Mouse (Mus musculus) kidney, postnatal 36 days (tissue): ENCODE measurements around the gene Cacnb4.

Source experiments
- DNase-seq, 2 experiments: peaks; one replicate each; pipeline ENCODE4 v3.0.0; 2021 to 2022; ENCODE audit warnings: mixed read lengths in 2 of 2

Gene Cacnb4

DNA sequence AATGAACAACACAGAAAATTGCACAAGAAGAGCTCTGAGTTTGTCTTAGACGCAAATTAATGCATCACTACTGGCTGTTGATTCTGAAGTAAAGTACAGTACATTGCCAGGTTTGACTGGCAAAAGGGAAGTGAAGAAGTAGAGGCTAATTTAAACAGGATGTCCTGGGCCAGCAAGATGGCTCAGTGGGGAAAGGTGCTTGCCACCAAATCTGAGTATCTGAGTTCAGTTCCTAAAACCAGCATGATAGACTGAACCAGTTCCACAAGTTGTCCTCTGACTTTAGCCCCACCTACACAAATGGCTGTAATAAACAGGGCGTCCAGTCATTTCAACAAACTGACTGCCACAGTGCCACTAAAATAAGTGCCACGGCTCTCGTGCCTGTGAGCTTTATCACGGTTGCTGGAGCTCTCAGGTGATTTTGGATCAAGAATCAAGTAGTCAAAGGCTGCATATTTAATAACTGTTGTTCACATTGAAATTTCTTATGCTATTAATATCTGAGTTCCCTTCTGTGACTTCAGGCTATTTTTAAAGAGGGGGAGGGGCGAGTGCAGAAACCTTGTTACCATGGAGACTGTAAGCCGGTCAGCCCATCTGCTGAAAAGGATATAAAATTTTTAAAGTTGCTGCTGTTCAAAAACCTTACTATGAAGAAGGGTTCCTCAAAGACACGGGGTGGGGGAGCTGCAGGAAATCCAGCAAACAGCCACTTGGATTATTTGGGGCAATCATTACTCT, 29.2 kb downstream of the Cacnb4 start:
- no peak for DNase-seq

DNA sequence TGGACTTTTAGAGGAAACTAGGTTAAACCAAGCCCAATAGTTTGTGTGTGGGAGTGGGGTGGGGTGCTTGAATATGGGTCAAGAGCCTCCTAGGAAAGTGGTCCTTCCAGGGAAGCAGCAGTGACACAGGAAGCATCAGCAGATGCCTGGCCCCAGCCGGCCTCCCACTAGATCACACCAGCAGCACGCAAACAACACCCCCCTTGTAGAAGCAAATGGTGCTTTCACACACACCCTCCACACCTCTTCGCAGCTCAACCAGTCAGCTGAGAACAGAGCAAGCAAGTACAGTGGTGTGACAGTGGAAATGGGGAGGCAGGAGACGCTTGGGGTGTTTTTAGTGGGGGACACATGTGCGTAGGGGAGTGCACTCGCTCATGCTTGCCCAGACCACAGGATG, 33.0 kb downstream of the Cacnb4 start:
- DNase-seq: no peak

DNA sequence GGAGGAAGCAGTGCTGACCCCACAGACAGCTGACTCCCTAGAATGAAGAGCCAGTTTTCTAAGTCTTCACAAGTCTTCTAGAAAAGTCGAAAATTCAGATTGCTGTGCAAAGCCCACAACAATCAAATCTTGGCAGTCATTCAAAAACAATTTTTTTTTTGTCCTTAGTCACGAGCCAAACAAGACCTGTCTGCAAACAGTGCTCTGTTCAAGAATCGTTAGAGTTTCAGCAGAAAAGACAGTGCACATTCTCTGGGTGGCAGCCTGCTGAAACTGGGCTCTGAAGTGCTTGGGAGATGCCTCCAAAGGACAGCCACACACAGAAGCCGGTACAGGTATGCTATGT, 37.1 kb downstream of the Cacnb4 start:
- no peak for DNase-seq

DNA sequence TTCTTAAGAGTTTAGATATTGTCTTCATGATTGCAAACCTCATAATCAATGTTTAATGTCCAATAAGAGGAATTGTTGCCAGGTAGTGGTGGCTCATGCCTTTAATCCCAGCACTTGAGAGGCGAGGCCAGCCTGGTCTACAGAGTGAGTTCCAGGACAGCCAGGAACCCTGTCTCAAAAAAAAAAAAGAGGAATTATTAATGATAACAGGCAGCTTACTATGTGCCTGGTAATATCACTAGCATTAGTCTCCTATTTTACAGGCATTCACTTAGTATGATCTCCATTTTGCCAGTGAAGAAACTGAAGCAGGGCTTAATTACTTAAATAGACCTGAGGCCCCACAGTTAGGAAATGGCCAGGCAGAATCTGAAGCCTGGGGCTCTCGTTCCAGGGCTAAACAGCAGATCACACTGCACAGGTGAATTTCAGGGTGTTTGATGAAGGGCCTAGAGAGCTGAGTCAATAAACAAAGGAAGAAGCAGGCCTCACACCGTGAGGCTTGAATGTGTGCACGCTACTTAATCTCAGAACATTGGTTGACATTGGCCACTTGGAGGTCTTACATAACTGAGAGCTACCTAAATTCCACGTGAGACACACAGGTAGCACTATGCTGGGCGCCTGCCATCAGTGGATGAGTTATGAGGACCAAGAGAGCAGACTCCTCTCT, 37.6 kb downstream of the Cacnb4 start:
- DNase-seq: peak in 1 of 2 experiments; percentile 27

DNA sequence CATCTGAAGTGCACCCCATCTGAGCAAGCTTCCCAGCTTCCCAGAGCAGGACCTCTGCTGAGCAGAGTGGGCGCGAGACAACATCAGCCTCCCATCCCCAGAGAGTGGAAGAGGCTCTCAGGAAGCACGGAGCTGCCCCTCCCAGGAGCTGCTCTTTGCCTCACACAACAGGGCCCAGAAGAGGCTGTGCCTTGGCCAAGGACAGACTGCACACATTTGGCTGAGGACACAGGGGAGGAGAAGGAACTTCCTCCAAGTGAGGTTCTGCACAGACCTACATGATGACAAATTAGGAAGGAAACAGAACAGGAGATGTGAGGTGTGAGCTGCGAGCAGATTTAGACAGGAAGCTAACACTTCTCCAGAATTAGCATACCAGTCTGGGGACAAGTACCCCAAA, 38.4 kb downstream of the Cacnb4 start:
- DNase-seq: no peak

DNA sequence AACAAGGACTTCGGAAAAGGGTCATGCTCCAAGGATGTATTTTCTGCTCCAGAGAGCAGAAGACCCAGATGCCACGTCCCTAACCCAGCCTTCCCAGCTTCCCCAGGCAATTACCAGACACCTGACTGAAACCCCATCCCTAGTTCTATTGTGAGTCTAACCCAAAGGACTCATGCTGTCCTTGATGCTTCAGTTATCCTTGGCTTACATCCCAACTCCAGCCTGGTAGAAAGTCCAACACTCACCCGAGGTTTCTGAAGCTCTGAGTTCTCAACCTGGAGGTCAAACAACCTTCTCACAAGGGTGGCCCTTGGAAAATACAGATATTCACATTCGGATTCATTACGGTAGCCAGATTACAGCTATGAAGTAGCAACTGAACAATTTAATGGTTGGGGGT, 40.6 kb downstream of the Cacnb4 start:
- DNase-seq: peak in 1 of 2 experiments; percentile 39

DNA sequence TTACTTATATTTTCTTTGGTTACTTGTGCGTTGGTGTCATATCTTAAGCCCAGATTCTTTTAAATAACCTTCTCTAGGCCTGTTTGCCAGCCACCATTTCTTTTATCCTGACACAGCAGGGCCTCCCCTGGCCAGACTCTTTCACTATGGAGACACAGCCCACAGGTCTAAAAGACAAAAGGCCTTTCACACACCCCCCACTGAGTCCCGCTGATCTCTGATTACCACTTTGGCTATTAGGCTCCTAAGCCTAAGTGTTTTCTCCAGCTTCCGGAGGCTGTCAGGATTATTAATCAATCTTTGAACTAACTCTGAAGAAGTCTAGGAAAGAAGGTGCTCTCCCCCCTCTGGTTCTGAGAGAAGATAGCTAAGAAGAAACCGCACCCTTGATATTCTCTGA, 41.3 kb downstream of the Cacnb4 start:
- DNase-seq: no peak

DNA sequence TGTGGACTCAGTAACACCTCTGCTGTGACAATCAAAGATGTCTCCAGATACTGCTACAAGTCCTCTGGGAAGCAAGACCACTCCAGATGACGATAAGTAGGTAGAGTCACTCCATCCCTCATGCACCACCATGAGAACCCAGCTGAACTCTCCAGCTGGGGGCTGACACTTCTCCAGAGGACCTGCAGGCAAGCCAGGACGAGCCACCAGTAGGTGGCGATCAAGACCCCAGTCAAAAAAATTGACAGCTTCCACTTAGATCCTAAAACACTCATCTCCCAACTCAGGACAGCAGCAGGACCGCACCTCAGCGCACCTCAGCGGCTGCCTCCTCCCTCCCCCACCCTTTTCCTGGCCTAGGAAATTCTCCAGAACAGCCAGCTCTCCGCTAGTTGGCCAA, 43.8 kb downstream of the Cacnb4 start:
- DNase-seq: peak; percentile 64 to 87

DNA sequence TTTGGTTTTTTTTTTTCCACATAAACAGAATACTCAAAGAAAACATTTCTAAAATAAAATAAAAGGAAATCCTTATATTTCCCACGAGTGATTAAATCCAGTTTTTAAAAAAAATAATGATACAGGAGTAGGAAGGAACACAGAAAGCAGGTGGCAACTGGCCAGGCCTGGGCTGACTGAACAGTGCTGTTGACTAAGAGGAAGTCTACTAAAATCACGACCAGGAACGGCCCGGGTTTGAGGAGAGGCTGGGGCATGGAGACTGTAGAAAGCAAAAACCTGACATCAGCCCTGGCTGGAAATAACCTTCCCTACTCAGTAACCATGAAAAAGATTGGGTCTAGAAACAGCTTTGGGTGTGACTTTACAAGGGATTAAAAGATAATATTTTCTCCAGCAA, 48.4 kb downstream of the Cacnb4 start:
- peak in 1 of 2 experiments; percentile 55 for DNase-seq

DNA sequence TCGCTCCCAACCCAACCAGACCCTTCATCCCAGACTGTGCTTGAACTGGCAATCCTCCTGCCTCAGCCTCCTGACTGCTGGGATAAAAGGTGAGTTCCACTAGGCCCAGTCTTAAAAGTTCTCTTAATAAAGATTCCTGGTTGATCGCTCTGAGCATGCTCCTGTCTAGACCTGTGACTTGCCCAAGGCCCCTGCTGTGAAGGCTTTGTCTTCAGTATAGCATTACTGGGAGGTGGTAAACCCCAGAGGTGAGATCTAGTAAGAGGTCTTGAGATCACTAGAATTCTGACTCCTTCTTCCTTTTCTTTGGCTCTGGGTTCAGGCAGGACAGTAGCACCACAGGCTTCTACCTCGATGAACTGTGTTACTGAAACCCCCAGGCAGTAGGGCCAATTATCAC, 50.4 kb downstream of the Cacnb4 start:
- DNase-seq: no peak

DNA sequence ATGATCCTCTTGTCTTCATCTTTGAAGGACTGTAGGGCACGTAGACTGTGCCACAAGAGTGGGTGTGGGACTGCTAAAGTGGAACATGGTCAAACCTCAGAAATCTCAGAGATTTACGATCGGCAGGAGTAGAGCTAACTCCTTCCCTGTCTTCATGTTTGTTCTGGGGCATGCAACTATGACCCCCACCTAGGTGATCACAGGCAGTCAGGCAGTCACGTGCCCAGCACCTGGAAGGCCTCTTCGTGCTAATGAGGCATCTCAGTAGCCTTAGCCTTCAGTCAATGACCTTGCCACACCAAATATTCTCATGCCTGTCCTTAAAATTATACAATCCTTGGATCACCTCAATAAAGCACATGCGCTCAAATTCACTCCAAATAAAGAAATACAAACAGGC, 50.9 kb downstream of the Cacnb4 start:
- no peak for DNase-seq

DNA sequence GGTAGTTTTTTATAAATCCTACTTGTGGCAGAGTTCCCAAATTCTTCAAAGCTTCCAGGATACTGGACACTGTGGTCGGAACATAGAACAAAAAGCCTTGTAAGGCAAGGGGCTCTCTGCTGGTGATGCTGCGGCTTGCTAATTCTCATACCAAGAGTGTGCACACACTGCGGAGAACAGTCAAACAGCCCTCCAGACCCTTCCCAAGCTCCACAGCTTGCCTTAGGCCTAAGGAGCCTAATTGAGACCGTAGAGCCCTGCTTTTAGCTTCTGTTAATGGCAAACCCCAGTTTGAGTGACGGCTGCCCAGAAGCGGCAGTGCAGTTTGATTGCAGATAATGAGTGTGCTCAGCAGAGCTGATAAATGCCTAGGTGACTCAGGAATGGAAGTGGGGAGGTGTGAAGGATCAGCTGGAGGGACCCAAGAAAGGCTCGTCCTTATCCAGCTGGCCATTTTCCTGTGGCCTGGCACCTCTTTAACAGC, 52.7 kb downstream of the Cacnb4 start:
- peak in 1 of 2 experiments; percentile 19 for DNase-seq

DNA sequence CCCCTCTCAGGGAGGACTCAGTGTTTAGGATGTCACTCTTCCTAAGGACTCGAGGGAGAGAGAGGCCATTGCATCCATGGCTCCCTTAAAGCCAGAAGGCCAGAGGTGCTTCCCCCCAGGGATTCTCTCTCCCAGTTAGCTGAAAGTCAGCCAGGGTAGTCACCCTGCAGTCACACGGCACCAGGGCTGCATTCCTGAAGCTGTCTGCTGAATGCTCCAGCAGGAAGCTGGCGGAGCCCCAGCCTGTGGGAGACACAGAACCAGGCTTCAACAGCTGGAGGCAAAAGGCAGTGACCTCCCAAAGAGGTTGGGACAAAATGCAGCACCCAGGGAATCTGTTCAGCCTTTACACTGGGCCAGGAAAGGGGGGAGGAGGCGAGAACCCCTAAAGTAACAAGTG, 53.2 kb downstream of the Cacnb4 start:
- peak; percentile 81 to 82 for DNase-seq

DNA sequence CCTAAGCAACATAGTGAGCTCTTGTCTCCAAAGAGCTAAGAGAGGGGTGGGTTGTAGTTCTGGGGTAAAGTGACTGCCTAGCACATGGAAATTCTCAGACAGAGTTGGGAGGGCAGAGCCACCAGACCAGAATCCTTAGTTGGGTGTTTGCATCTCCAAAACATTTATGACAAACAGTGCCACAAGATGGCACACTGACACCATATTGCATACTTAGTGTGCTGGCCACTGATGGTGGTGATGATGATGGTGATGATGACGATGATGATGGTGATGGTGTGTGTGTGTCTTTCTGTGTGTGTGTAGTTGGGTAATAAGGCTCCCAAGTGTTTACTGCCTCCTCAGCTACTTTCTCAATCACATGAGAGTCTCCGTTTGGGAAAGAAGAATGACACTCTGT, 54.0 kb downstream of the Cacnb4 start:
- peak in 1 of 2 experiments; percentile 36 for DNase-seq

DNA sequence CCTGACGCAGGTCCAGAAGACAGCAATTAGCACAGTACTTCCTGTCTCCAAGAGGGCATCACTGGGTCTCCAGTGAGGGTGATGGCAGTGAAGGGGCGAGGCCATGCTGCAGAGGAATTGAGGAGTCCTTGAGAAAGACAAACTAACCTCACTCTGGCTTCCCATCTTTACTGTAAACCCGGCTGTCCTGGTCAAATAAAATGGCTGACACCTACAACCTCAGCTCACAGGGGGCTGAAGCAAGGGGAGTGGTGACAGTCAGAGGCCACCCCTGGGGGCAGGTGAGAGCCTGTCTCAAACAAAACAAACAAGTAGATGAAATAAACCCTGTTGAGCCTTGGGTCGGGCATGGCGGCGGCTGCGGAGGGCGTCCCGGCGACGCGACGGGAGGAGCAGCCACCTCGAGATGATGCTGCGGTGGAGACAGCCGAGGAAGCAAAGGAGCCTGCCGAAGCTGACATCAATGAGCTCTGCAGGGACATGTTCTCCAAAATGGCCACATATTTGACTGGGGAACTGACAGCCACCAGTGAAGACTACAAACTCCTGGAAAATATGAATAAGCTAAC, 57.1 kb downstream of the Cacnb4 start:
- DNase-seq: no peak

DNA sequence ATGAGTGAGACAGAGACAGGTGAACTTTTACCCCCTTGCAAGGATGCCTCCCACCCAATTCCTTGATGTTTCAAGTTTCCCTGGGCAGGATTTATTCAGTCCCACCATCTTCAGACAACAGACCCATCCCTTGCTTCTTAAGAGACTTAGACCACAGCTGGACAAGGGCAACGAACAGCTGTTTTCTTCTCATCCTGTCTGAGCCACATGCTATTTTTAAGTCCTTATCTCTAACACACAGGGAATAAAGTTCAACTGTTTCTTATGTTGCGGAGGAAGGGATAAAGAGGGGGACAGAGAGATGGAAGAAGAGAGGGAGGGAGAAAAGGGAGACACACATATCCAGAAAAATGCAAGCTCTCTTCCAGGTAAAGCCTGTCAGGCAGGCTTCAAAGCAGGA, 57.8 kb downstream of the Cacnb4 start:
- DNase-seq: peak in 1 of 2 experiments; percentile 4

DNA sequence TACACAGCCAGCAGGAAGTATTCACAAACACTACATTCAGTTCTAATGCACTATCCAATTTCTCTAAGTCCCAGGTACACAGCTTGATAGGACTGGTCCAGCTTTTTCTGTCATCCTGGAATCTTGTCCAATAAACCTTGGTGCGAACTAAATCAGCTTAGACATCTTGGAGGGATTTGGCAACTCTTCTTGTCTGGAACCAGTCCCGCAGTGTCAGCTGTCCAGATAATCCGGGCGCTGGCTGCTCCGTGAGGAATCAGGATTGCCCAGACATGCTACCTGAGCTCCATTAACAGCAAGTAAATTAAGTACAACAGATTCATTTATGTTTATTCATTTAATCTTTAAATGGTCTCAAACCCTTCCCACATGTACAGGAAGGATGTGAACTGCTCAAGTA, 61.2 kb downstream of the Cacnb4 start:
- no peak for DNase-seq

DNA sequence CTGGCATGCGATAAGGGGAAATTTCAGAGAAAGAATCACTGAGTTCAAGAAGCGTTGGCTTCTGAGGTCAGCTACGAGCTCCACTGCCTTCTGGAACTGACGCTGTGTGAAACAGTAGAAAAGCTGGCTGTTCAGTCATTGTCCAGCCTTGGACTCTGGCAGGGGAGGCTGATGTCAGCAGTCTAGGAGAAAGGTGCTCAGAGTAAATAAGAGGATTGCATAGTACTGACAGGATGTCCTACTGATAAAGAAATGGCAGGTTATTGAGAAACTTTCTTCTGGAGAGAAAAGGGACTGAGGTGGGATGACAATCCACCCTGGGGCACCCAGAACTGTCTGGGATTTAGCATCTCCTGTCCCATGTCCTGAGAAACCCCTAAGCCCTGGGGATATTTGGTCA, 62.7 kb downstream of the Cacnb4 start:
- no peak for DNase-seq

DNA sequence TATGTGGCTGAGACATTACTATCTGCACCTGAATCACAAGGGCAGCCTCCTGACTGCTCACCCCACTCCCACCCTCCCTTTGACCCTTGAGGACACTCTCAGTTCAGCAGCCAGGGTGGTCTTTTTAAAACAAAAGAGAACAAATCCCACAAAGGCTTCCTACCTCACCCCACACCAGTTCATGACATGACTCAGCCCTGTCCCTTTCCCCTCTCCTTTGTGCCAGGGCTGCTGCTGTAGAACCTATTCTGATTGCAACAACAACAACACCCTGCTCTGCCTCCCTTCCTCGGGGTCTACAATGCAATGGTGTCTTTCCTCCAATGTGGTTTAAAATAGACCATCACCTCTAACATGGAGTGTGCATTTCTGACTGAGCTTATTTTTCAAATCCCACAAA, 67.1 kb downstream of the Cacnb4 start:
- DNase-seq: no peak

DNA sequence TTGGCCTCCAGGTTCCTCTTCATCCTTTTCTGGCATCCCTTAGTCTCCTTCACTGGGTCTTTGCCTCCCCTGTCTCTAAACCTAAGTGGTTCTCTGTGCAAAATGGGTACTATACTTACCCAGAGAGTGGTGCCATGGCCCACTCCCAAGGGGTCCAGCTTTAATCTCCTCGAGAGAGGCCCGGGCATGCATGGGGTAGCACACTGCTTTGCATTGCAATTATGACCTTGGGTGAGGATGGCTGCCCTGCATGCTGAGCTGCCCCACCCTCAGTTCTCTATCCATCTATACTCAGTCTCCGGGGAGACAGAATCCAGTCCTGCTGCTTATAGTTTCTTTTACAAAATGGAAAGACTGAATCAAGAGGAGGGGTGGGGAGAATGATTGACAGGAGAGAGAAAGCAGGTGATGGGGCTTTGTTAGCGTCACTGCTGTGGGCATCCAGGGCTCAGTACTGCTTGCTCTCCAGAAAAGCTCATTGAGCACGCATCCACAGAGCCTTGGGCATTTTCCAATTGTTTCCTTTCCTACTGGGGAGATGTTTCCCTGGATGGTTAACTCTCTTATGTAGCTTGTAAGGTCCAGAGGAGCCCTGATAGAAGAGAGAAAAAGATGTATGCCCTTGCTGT, 68.7 kb downstream of the Cacnb4 start:
- DNase-seq: no peak

DNA sequence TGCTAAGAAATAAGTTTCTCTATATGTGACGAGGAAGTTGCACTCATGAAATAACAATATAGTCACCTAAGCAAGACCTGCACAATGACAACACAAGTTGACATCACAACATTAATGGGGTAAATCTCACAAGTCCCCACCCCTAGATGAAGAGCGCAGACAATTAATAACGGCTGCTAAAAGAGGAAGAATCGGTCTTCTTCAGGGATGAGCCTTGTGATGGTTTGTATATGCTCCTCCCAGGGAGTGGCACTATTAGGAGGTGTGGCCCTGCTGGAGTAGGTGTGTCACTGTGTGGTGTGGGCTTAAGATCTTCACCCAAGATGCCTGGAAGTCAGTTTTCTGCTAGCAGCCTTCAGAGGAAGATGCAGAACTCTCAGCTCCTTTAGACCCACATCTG, 70.3 kb downstream of the Cacnb4 start:
- DNase-seq: no peak

DNA sequence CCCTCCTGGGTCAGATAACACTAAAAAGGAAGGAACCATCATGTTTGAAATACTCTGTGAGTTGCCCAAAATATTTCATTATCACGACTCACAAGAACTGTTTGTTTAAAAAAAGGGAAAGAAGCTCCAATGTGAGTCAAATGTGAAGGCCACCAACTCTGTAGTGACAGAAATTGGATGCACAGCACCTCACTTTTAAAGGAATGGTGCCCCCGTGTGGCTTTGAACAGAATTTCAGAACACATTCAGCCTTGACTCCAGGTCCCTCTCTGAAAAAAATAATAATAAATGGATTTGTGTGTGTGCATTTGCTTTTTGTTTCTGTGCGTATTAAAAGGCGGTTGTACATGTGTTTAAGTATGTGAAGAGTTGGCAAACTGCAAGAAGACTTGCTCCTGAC, 71.3 kb downstream of the Cacnb4 start:
- DNase-seq: peak; percentile 45 to 85

DNA sequence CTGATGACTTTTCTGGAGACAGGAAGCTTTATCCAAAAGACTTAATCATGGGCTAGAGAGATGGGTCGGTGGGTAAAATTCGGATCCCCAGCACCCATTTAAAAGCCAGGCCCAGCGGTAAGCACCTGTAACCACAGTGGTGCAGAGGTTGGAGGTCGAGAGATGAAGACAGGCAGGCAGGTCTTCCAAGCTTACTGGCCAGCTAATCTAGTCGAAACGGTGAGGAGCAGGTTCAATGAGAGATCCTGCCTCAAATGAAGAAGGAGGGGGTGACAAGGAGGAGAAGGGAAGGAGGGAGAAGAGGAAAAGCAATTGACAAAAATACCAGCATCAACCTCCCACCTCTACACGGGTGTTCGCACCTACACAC, 72.0 kb downstream of the Cacnb4 start:
- DNase-seq: no peak
